Mouse (Mus musculus): ENCODE measurements around the gene Kndc1. TPM values are rescaled to one million over a fixed set of nuclear protein-coding genes. Genes with fewer than 3 reads are reported as not detected.

The Kndc1 gene
- total RNA-seq (2023), result not detected

DNA sequence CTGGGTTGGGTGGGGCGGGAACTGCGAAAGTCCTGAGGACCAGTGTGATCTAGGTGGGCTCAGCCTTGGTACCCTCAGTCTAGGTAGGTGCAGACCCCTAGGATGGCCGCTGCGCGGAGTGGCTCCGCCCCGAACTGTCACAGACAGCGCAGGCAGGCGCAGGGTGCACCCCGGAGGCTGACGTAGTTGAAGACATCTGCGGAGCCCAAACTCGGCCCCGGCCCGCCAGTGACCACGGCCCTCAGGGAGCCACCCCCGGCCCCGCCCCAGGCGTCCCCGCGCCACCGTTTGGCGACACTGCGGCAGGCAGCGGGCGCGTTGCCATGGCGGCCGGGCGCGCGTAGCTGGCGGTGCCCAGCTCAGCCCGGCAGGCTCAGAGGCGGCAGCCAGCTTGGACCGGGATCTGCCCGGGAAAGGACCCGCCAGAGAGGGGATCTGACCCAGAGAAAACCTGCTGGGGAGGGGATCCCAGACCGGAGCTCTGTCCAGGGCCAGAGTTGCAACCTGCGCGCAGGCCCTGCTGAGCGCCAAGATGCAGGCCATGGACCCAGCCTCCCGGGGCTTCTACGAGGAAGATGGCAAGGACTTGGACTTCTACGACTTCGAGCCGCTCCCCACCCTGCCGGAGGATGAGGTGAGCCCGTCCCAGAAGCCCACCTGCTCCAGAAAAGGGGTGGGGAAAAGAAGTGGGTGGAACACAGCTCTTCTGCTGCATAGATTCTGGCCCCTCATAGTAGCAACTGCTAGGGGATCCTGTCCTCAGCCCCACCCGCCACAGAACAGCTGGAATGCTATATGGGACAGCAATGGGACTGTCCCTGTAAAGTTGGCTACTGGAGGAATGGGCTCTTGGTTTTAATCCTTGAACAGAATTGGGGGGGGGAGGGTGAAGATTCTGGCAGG is at the start of gene Kndc1:
Gene Kndc1 (plus strand): TSS at position 42 of the 903 bp plus-strand sequence.

DNA sequence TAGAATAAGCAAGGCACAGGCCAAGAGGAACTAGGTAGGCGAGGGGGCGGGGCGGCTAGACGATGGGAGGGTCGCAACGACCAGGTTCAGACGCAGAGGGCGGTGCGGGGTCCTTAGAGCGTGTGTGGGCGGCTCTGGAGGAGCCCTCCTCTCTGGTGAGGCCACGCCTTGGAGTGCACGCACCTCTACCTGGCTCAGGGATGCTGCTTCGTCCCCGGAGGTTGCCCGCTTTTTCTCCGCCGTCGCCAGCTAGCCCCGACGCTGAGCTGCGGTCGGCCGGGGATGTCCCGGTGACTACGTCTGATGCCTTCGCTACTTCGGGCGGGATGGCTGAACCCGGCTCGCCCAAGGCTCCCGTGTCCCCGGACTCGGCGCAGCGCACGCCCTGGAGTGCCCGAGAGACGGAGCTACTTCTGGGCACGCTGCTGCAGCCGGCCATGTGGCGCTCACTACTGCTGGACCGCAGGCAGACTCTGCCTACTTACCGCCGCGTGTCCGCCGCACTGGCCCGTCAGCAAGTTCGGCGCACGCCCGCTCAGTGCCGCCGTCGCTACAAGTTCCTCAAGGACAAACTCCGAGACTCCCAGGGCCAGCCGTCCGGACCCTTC is 49.3 kb downstream of the Kndc1 start, which contains the start of gene Utf1:
Gene Utf1 (plus strand): TSS at position 116 of the 608 bp plus-strand sequence.

GRCm38 (mm10) chr7:139978278-139978892 is 83.9 kb downstream of the Kndc1 start, which contains the start of gene 6430531B16Rik:
Gene 6430531B16Rik, minus strand, starts transcription at chr7:139978755.

Other genes starting within 250 kb of the Kndc1 start
- gene Cfap46, start 210.9 kb upstream of the Kndc1 start, total RNA-seq (2023), result not detected
- not detected for gene Adgra1, start 60.5 kb upstream of the Kndc1 start, total RNA-seq (2023)
- gene Utf1, start 49.1 kb downstream of the Kndc1 start, total RNA-seq (2023), result not detected
- not detected for gene 6430531B16Rik, start 84.1 kb downstream of the Kndc1 start, total RNA-seq (2023)
- gene Adam8, start 97.9 kb downstream of the Kndc1 start, total RNA-seq (2023), result 4.5 TPM
- gene Zfp511, start 141.7 kb downstream of the Kndc1 start, total RNA-seq (2023), result 34.8 TPM
- 29.4 TPM for gene Tubgcp2, start 142.0 kb downstream of the Kndc1 start, total RNA-seq (2023)
- gene Msx3, start 154.4 kb downstream of the Kndc1 start, total RNA-seq (2023), result not detected
- not detected for gene Caly, start 187.9 kb downstream of the Kndc1 start, total RNA-seq (2023)
- not detected for gene Prap1, start 198.7 kb downstream of the Kndc1 start, total RNA-seq (2023)
- gene Fuom, start 207.7 kb downstream of the Kndc1 start, total RNA-seq (2023), result 6.7 TPM
- gene Paox, start 221.1 kb downstream of the Kndc1 start, total RNA-seq (2023), result 6.2 TPM
- gene Echs1, start 221.8 kb downstream of the Kndc1 start, total RNA-seq (2023), result 27.2 TPM
- 21.7 TPM for gene Mtg1, start 242.9 kb downstream of the Kndc1 start, total RNA-seq (2023)